Mouse (Mus musculus): ENCODE measurements around the gene Gm37240.

- TF ChIP-seq POLR2A (IDR thresholded peaks at IDR 0.05; ENCODE audit: borderline replicate concordance, extremely low read depth, insufficient read depth, insufficient read length, poor library complexity, severe bottlenecking): no peak
- TF ChIP-seq CTCF (IDR thresholded peaks at IDR 0.05; ENCODE audit: borderline replicate concordance, extremely low read depth, insufficient read depth, insufficient read length): no peak
Measured at GRCm38 (mm10) chr3:84850418-84850817, 1036.9 kb downstream of the Gm37240 start.
